Mouse (Mus musculus): ENCODE measurements around the gene Arhgap29.

DNA sequence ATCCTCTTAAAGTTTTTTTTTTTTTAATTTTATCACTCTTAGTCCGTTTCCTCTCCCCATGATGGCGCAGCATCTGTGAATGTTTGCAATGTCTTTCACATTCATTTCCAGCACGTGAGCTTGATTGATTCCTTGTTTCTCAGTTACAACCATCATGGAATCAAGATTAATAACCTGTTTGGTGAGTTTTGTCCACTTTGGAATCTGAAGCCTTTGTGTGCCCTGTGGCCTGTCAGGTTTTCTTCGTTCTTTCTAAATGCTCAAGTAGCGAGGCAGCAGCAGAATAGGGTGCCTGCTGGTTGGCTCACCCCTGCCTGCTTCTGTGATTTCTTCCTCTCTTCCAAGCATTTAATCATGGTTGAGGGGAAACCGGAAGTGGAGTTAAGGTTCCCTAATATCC, 2.2 kb upstream of the Arhgap29 start:
- TF ChIP-seq GATA1 (IDR thresholded peaks at IDR 0.05; ENCODE audit: low read length): no peak
- TF ChIP-seq TAL1 (IDR thresholded peaks at IDR 0.05; ENCODE audit: low read length): no peak

Measured in erythroblast, embryonic 14.5 days (primary cell).